Mouse (Mus musculus): ENCODE measurements around the gene Kat2a.

The Kat2a gene

GRCm38 (mm10) chr11:100711783-100712615, at the start of gene Kat2a:
Gene Kat2a, minus strand, starts transcription at chr11:100712465.
- peak; percentile 68 for DNase-seq (ENCODE audit: low spot score)

GRCm38 (mm10) chr11:100761547-100762045, 49.3 kb upstream of the Kat2a start:
- peak; percentile 64 for DNase-seq (ENCODE audit: low spot score)

- DNase-seq (ENCODE audit: low spot score), result peak; percentile 29
Observed at GRCm38 (mm10) chr11:100759611-100760233, 47.5 kb upstream of the Kat2a start, which contains the start of gene Kcnh4. Gene Kcnh4, minus strand, starts transcription at chr11:100759942.

- DNase-seq (ENCODE audit: low spot score), result no peak
Observed at GRCm38 (mm10) chr11:100758707-100759610, 46.7 kb upstream of the Kat2a start.

GRCm38 (mm10) chr11:100757566-100757965, 45.3 kb upstream of the Kat2a start:
- no peak for DNase-seq (ENCODE audit: low spot score)

GRCm38 (mm10) chr11:100756476-100756875, 44.2 kb upstream of the Kat2a start:
- DNase-seq (ENCODE audit: low spot score), result no peak

- DNase-seq (ENCODE audit: low spot score), result no peak
Observed at GRCm38 (mm10) chr11:100754693-100755057, 42.4 kb upstream of the Kat2a start.

GRCm38 (mm10) chr11:100754021-100754692, 41.9 kb upstream of the Kat2a start:
- DNase-seq (ENCODE audit: low spot score), result no peak

- no peak for DNase-seq (ENCODE audit: low spot score)
Observed at GRCm38 (mm10) chr11:100752294-100752693, 40.0 kb upstream of the Kat2a start.

- DNase-seq (ENCODE audit: low spot score), result no peak
Observed at GRCm38 (mm10) chr11:100750127-100750526, 37.9 kb upstream of the Kat2a start.

- no peak for DNase-seq (ENCODE audit: low spot score)
Observed at GRCm38 (mm10) chr11:100749469-100749868, 37.2 kb upstream of the Kat2a start.

- no peak for DNase-seq (ENCODE audit: low spot score)
Observed at GRCm38 (mm10) chr11:100748620-100749019, 36.4 kb upstream of the Kat2a start.

- DNase-seq (ENCODE audit: low spot score), result no peak
Observed at GRCm38 (mm10) chr11:100747114-100747513, 34.8 kb upstream of the Kat2a start.

- DNase-seq (ENCODE audit: low spot score), result no peak
Observed at GRCm38 (mm10) chr11:100746546-100746945, 34.3 kb upstream of the Kat2a start.

- DNase-seq (ENCODE audit: low spot score), result peak; percentile 58
Observed at GRCm38 (mm10) chr11:100745085-100745484, 32.8 kb upstream of the Kat2a start.

- no peak for DNase-seq (ENCODE audit: low spot score)
Observed at GRCm38 (mm10) chr11:100741348-100741747, 29.1 kb upstream of the Kat2a start.

GRCm38 (mm10) chr11:100738749-100739148, 26.5 kb upstream of the Kat2a start:
- DNase-seq (ENCODE audit: low spot score), result no peak

- peak; percentile 99 for DNase-seq (ENCODE audit: low spot score)
Observed at GRCm38 (mm10) chr11:100738066-100738604, 25.9 kb upstream of the Kat2a start, which contains the start of gene Rab5c. Gene Rab5c, minus strand, starts transcription at chr11:100738215.

GRCm38 (mm10) chr11:100737105-100737733, 25.0 kb upstream of the Kat2a start:
- peak; percentile 81 for DNase-seq (ENCODE audit: low spot score)

GRCm38 (mm10) chr11:100736746-100737080, 24.4 kb upstream of the Kat2a start:
- no peak for DNase-seq (ENCODE audit: low spot score)

Measured in c-Kit-positive CD71-positive TER-119-positive erythroid progenitor cells, embryonic 14.5 days (primary cell).